ENCODE assay signal across 18 mouse cellular contexts in genomic region chr5:77254402-77254801, GRCm38 (mm10). TPM values are rescaled to one million over a fixed set of nuclear protein-coding genes. Genes with fewer than 3 reads are reported as not detected.
"Had no signal": no experiment of that assay in that cellular context is flagged by ENCODE, and none has a peak within 500 bp of the region (broad histone marks: within the 10 kb centered on the region; RNA-seq: fewer than 3 reads in every experiment).

No protein-coding gene starts in this region.

- H3K36me3 ChIP-seq: neural tube, embryonic 12.5 days; neural tube, embryonic 13.5 days; neural tube, embryonic 15.5 days; stomach, embryonic 15.5 days had no signal

- H3K9ac ChIP-seq: neural tube, embryonic 12.5 days; neural tube, embryonic 13.5 days; neural tube, embryonic 15.5 days; stomach, embryonic 15.5 days had no signal

- H3K9me3 ChIP-seq: neural tube, embryonic 12.5 days; neural tube, embryonic 13.5 days; neural tube, embryonic 15.5 days; stomach, embryonic 15.5 days had no signal

- H3K4me2 ChIP-seq: neural tube, embryonic 12.5 days; neural tube, embryonic 13.5 days; neural tube, embryonic 15.5 days; stomach, embryonic 15.5 days had no signal

- H3K27ac ChIP-seq: neural tube, embryonic 12.5 days; neural tube, embryonic 13.5 days; neural tube, embryonic 15.5 days; stomach, embryonic 15.5 days; stomach, postnatal 0 days had no signal

- H3K4me1 ChIP-seq: neural tube, embryonic 12.5 days; neural tube, embryonic 13.5 days; neural tube, embryonic 15.5 days; stomach, embryonic 15.5 days had no signal

- H3K4me3 ChIP-seq: neural tube, embryonic 12.5 days; neural tube, embryonic 13.5 days; neural tube, embryonic 15.5 days; stomach, embryonic 15.5 days had no signal

- H3K27me3 ChIP-seq: neural tube, embryonic 12.5 days; neural tube, embryonic 13.5 days; neural tube, embryonic 15.5 days; stomach, embryonic 15.5 days had no signal

- DNase-seq: retina, postnatal 1 day; right cerebral cortex, adult 18-20 months; right cerebral cortex, postnatal 14 days; right cerebral cortex, postnatal 25 days; right cerebral cortex, postnatal 4 days; spleen, adult 18-20 months; thymus, adult 18-20 months; thymus, adult 2 months; thymus, postnatal 14 days; thymus, postnatal 25 days; thymus, postnatal 36 days had no signal

RNA-seq across cellular contexts. Expression of gene Spink2, which starts 43.1 kb away (rescaled TPM):
- total RNA-seq: neutrophil, adult 5-6 weeks had no signal
- polyA plus RNA-seq: small intestine, adult 2 months had no signal
